Mouse (Mus musculus): ENCODE measurements around the gene Tmem107.
A peak's percentile ranks its signal among the peaks of the same experiment; 100 is the strongest.
"Not testable (repeated sequence)": the region's sequence is repeated elsewhere in the genome, so short reads cannot be mapped to it uniquely, and the experiment has no call there.

The Tmem107 gene

DNA sequence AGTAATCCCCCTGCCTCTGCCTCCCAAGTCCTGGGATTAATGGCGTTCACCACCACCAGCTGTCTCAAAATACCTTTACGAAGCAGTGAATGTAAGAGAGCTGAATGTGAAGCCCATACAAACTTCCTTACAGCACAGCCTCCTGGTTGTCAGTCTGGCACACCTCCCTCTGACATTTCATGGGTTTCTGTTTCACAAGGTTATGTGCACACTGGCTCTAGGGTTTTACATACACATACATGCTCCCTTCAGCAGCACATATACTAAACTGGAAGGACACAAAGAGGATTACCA is 4.1 kb downstream of the Tmem107 start:
- no peak for DNase-seq (ENCODE audit: low read depth)

DNA sequence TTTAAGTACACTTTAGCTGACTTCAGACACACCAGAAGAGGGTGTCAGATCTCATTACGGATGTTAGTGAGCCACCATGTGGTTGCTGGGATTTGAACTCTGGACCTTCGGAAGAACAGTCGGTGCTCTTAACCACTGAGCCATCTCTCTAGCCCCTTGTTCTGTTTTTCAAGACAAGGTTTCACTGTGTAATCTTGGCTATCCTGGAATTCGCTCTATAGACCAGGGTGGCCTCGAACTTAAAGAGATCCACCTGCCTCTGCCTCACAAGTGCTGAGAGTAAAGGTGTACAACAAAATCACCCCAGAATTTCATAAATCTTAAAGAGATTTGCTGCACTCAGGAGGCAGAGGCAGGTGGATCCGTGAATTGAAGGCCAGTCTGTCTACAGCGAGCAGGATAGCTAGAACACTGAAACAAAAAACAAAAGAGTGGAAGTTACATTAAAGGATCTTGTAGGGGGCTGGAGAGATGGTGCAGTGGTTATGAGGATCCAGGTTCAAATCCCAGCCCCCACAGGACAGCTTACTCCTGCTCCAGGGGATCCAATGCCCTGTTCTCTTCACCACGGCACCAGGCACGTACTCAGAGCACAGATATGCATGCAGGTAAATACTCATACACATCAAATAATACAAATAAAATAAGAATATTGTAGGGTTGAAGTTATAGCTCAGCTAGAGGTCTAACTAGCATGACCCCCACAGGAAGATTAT is 5.3 kb downstream of the Tmem107 start:
- no peak for DNase-seq (ENCODE audit: low read depth)

DNA sequence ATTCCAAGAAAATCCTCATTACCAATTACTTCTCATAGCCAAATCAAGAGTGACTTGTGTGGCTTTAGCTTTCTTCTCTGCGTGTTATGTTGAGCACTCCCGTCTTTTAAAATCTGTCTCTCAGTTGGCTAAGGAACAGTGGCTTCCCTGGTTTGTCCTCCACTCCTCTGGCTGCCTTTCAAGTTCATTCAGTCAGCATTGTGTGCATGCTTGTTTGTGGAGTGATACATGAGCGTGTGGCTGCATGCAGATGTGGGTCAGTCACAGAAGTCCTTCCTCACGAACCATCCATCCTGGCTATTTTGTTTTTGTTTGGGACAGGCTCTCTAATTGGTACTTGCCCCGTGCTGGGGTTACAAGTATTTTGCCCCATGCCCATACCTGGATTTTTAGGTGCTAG is 6.0 kb downstream of the Tmem107 start:
- DNase-seq (ENCODE audit: low read depth) = no peak

DNA sequence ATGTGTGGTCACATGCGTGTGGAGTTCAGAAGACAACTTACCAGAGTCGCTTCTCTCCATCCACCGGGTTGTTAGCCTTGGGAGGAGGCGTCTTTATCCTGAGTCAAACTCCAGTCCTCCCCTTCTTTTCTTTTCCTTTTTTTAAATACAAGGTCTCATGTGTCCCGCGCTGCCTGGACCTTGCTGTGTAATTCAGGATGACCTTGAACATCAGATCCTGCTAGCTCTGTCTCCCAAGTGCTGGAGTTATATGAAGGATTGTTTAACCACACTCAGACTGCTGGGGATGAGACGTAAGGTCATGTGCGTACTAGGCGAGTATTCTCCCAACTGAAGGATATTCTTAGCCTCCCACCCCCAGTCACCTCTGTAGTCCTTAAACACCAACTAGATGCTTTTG is 6.7 kb downstream of the Tmem107 start:
- DNase-seq (ENCODE audit: low read depth) = no peak

DNA sequence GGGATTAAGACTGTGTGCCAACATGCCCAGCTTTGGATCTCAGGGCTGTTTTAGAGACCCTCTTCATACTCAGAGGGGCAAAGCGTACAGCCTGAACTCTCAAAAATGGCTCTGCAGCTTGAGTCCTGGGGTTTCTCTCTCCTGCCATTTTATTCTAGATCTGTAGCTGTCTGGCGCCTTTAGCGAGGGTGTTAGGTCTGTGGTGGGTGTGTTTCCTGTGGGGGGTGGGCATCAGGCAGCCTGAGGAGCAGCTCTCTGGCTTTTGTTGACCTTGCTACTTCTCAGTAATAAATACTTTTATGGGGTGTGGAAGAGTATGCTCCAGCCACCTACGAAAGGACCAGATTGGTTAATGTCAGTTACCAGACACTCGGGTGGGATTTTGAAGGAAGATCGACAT is 7.4 kb downstream of the Tmem107 start:
- DNase-seq (ENCODE audit: low read depth) = no peak

DNA sequence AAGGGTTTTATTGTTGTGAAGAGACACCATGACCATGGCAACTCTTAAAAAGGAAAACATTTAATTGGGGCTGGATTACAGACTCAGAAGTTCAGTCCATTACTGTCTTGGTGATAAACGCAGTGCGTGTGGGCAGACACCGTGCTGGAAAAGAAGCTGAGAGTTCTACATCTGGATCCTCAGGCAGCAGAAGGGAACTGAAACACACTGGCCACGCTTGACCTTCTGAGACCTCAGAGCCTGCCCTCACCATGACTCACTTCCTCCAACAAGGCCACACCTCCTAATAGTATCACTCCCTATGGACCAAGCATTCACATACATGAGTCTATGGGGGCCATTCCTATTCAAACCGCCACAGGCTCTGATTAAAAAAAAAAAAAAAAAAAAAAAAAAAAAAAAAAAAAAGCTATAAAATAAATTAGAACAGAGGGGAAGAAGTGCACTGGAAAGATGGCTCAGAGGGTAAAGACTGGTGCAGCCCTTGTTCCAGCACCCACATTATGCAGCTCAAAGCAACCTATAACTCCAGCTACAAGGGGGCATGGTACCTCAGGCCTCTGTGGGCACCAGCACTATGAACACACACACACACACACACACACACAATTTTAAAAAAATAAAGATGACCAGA is 8.3 kb downstream of the Tmem107 start:
- DNase-seq (ENCODE audit: low read depth) = no peak

DNA sequence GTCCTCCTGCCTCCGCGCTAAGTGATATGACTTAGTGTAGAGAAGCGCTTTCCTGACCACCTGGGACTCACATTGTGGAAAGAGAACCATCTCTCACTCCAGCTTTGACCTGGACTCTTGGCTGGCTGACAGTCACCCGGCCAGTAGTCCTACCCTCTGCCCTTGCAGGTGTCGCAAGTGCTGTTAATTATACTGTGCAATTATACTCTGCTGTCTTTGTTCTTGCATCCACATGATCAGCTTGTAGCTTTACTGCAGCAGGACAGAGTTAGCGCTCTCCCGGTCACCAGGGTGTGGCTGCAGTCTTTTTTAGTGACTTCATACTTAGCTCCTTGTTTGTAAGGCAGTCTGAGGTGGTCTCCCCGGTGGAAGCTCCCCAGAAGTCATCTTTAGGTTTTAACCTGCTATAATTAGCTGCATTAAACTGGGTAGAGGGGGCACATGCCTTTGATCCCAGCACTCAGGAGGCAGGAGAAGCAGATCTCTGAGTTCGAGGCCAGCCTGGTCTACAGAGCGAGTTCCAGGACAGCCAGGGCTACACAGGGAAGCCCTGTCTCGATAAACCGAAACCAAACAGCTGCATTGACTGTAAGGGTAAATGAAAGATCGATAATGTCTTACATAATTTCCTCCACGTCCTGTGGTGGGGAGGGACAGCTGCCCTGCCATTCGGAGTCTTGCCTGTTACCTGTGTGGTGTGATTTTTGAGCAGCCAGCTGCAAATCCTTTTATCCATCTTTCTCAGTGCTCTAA is 9.7 kb downstream of the Tmem107 start:
- no peak for DNase-seq (ENCODE audit: low read depth)

DNA sequence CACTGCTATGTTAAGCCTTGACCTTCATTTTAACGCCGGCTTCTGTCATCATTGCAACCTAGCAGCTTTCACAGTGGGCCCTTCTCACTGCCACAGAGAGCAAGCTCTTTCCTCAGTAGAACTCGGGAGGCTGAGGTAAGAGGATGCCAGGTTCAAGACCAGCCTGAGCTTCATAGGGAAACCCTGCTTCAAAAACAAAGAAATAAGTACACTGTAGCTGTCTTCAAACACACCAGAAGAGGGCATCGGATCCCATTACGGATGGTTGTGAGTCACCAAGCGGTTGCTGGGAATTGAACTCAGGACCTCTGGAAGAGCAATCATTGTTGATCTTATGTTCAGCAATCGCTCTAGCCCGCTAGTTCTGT is 10.2 kb downstream of the Tmem107 start:
- DNase-seq (ENCODE audit: low read depth) = no peak

DNA sequence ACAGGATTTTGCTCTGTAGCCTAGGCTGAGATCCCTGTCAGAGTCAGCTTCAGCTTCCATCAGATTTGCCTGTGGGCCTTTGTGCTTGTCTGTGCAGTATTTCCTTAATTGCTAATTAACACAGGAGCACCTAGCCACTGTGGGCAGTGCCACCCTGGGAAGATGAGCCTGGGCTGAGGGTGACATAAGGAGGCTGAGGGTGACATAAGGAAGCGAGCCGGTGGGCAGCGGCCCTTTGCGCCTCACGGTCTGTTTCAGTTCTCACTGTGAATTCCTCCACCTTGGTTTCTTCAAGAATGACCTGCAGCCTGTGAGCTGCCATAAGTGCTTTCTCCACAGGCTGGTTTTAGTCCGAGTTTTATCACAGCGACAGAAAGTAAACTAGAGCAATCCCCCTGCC is 11.0 kb downstream of the Tmem107 start:
- no peak for DNase-seq (ENCODE audit: low read depth)

DNA sequence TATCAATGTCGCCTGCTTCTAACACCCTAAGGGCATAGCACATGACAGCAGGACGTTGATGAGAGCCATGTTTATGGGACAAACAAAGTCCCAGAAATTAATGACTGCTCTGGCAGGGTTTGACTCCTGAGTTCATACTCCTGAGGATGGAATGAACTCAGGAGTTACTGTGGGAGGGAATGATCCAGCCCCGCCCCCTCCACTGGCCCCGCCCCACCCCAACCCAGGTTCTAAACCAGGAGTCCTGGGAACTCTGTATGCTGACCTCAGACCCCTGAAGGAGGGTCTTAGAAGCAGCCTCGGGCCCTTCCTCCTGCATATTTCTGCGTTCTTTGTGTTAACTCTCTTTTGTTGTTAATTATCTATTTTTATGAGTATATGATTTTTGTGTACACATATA is 15.0 kb downstream of the Tmem107 start:
- no peak for DNase-seq (ENCODE audit: low read depth)

DNA sequence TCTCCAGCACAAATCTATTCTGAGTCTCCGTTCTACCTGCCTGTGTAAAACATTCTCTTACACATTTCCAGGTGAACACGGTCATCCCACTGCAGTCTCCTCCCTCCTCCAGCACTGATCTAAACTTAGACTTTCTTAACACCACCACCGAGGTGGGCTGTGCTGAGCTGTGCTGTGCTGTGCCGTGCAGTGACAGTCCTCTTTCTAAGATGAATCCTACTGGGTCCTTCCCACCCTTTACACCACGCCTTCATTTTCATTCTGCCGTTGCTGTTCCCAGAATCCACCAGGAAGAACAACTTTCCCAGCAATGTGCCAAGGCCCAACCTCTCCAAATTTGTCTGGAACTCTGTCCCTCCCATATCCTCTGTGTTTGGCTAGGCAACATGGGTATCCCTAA is 15.8 kb downstream of the Tmem107 start:
- DNase-seq (ENCODE audit: low read depth) = no peak

DNA sequence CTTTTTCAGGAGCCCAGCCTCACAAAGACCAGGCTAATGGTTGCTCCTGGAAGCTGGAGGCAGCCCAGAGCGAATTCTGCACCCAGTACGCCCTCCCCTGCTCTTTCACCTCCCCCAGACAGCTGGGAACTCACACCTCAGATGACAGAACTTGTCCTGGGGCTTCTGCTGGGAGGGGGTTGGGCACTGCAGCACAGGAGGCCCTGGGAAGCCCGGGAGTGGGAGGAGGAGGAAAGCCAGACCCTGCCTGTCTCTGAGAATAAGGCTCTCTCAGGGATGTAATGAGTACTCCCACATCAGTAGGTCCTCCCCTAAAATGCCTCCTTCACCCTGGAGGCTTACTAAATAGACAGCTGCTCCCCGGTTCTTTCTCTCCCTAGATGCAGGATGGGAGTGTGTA is 16.5 kb downstream of the Tmem107 start:
- DNase-seq (ENCODE audit: low read depth) = no peak

DNA sequence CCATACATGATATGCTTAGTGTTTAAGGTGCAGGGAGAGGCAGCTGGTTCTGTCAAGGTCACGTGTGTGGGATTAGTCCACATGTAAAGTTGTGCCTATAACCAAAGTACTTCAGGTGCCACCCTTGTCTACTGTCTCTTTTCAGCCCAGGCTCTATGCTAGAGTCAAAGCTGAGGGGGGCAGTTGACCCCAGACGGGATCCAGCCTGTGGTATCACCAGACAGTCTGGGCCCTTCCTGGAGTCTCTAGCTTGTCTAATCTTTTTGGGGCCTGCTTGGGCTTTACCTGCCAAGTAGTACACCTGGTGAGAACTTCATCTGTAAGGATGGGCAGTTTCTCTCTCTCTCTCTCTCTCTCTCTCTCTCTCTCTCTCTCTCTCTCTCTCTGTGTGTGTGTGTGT is 17.0 kb downstream of the Tmem107 start:
- DNase-seq (ENCODE audit: low read depth) = peak; percentile 37

DNA sequence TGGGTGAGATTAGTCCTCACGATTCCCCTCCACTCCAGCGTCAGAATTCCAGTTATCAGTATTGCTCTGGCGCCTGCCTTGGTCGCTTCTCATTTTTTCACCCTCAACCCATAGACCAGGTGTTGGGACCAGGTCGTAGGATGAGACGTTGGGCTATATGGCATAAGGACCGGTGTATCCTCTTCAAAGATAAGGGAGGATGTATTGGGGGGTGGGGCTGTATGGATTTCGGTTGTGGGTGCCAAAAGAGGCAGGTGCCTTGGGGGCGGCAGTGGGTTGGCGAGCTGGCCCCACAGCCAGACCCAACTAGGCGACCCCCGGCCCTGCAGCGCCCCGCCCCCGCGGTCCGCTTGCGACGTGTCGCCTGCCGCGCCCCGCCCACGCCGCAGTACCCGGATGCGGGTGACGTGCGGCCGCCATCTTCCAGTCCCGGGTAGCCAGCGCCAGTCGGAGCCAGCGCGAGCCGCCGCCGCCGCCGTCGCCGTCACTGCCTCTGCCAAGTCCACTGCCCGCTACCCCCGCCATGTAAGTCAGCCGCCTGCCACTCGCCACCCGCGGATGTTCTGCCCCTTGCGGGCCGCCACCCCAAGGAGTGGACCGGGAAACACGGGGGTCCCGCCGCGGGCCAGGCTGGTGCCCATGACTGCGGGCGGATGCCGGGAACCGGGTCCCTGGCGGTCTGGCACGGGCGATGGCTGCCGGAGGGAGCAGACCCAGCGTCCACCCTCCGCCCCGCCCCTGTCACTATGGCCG is 17.7 kb downstream of the Tmem107 start, which contains the start of gene Vamp2:
Vamp2 (plus strand) TSS at position 388 of the 753 bp plus-strand sequence.
- peak; percentile 93 for DNase-seq (ENCODE audit: low read depth)

DNA sequence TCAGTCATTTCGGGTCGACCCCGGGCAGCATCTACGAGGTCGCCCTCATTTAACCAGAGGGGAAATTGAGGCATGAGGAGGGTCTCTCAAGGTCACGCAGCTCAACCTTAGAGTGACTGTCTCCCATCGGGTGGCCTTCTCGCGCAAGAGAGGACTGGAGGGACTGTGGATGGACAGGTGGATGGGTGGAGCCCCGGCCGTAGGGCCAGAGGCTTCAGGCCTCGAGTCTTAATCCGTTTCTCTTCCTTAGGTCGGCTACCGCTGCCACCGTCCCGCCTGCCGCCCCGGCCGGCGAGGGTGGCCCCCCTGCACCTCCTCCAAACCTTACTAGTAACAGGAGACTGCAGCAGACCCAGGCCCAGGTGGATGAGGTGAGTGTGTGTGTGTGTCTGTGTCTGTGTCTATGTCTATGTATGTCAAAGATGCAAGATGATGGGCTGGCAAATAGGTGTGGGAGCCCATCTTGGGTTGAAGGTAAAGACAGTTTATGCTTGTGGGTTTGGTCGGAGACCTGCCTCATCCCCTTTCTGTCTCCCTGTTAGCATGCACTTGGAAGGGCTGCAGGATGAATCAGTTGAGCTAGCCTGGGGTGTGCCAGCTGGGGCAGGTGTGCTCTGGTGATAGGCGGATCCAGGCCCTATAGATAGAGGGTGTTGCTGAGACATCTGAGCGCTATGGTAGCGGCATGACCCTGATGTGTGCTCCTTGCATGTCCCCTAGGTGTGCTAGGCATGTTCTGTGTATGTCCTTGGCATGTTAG is 18.4 kb downstream of the Tmem107 start:
- DNase-seq (ENCODE audit: low read depth) = peak; percentile 65

DNA sequence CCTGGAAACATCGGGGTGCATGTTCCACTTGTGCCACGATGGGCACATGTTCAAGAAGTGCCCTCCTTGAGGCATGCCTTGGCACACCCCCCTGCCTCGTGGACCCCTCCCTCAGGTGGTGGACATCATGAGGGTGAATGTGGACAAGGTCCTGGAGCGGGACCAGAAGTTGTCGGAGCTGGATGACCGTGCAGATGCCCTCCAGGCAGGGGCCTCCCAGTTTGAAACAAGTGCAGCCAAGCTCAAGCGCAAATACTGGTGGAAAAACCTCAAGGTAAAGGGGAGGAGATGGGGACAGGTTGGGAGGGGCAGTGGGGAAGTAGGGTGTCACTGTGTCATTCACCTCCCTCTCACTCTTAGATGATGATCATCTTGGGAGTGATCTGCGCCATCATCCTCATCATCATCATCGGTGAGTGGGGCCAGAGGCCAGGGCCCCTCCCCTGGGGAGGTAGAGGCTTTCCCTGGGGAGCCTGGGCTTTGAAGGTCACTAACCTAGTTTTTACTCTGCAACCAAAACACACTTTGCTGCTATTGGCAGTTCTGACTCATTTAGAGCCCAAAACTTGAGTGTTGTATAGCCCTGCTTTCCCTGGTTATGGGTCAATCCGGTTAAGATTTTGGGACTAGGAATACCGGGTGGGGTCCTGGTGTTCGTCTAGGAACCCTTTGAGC is 19.1 kb downstream of the Tmem107 start:
- DNase-seq (ENCODE audit: low read depth) = peak; percentile 31

DNA sequence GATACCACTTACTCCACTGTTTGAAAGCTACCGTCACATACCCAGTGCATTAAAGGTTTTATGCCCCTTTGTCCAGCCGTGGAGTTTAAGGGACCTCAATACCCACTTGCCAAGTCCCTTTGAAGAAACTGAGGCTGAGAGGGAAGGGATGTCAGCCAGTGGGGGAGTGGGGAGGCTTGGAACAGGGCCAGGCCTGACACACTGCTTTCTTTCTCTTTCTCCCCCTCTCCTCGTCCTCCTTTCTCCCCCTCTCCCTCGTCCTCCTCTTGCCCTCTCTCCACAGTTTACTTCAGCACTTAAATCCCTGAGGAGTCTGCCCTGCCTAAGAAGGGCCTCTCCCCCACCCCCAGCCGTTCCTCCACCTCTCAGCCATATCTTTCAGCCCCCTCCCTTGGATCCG is 19.8 kb downstream of the Tmem107 start:
- DNase-seq (ENCODE audit: low read depth) = peak; percentile 34

DNA sequence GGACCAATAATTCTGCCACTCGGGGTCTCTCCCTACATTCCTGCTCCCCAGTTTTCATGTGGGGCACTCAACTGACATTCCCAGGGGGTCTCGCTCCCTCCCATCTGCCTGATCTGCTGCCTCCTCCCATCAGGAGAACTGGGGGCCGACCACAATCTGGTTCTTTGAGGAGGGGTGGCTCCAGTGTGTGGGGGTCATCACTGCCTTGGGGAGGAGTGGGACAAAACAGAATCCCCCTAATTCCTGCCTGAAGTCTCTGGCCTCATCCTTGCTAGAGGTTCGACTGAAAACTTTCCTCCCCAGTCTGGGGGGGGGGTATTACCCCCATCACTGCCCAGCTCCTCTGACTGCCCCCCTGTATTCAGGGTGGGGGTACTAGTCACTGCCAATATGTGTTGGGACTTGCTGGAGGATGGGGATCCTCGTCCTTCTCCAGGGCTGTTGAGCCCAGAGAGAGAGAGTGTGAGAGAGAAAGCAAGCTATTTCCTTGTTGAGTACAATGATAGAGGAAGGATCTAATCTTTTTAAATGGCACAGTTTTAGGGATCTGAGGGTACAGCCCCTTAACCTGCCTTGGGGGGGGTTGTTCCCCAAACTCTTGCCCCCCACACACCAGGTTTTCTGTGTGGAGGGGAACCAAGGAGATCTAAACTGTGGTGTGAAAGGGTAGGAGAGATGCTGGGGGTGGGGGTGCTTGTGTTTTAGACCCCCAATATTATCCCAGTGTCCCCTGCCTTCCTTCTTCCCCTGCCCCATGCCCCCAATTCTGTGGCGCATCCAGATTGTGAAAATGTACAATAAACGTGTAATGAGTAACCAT is 21.2 kb downstream of the Tmem107 start:
- DNase-seq (ENCODE audit: low read depth) = no peak

DNA sequence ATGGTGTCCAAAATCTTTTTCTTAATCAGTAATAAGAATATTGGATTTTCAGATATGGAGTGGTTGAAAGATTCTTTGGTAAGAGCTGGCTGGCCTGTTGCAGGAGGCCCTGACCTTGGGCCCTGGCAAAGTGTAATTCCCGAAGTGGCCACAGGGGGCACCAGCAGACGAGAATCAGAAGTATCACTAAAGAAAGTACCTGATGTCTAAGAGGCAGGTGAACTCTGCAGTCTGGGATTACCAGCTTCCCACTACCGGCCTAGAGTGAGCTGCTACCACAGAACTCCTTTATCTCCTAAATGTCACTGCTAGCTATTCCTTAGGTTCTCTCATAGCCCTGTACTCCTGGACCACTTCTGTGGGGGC is 21.8 kb downstream of the Tmem107 start:
- DNase-seq (ENCODE audit: low read depth) = peak; percentile 93

DNA sequence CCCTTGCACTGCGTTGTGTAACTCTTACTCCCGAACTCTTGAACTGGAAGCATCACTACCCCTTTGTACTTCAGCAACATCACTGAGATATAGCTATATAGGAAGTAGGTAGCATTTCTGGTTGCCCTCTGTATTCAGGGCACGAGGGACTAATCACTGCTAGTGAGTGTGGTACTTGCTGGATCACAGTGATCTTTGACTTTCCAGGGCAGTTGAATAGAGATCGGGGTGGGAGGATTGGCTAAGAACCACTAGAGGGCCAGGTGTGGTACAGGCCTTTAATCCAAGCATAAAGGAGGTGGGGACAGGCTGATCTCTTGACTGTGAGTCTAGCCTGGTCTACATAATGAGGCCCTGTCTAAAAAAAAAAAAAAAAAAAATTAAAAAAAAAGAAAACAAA is 22.3 kb downstream of the Tmem107 start:
- DNase-seq (ENCODE audit: low read depth) = peak; percentile 68

DNA sequence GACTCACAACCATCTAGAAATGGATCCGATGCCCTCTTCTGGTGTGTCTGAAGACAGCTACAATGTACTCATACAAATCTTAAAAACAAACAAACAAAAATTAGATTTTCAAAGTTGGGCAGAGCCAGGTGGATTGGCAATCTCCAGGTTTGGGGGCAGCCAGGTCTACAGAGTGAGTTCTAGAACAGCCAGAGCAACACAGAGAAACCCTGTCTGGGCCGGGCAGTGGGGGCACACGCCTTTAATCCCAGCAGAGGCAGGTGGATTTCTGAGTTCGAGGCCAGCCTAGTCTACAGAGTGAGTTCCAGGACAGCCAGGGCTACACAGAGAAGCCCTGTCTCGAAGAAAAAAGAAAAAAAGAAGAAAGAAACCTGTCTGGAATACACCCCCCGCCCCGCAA is 23.2 kb downstream of the Tmem107 start:
- not testable (repeated sequence) for DNase-seq (ENCODE audit: low read depth)

Data from naive thymus-derived CD4-positive, alpha-beta T cell, adult 2 months (primary cell).